Mouse (Mus musculus): Measurements from ENCODE around the gene Tex13c1.

Tex13c1 gene

GRCm38 (mm10) chrX:43590860-43591259, at the start of gene Tex13c1:
Gene Tex13c1, plus strand, starts transcription at chrX:43591160.
- in situ Hi-C loops (cut with MseI, MboI) = no loop called here

Data from mouse trophoblast stem cell (cell line).